ENCODE assay signal across 8 mouse cellular contexts in the genomic region with DNA sequence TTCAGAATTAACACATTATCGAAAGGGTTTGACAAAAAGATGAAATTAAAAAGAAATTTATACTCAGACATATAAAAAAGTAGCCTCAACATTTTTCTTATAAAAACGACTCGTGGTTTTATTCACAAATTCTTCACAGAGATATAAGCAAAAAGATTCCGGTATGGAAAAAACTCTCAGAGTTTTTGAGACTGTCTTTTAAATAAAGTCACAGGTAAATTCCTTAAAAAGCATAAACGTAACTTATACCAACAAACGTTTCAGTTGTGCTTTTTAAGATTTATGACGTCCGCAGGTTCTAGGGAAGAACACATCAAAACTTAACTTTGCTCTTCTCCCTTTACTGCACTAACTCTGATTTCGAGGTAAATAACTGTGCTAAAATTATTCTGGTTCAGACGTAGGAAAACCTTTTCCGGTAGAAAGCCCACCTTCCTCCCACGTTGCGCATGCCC. TPM values are rescaled to one million over a fixed set of nuclear protein-coding genes. Genes with fewer than 3 reads are reported as not detected.
A peak's percentile ranks its signal among the peaks of the same experiment; 100 is the strongest.
DNase-seq lines count a peak whose midpoint lies in the region; ATAC-seq and TF ChIP-seq lines count a peak whose summit lies in the region.

No protein-coding gene starts in this region.

- no peak for TF ChIP-seq CTCF in liver, adult 2 months (IDR thresholded peaks at IDR 0.05; ENCODE audit: low read depth, low read length)

- H3K9ac ChIP-seq in liver, adult 2 months (ENCODE audit: low read depth, low read length) = peak overlapping the region; percentile 57
- no peak overlapping the region for H3K9ac ChIP-seq in embryonic facial prominence, embryonic 13.5 days
- H3K9ac ChIP-seq in intestine, embryonic 15.5 days = peak overlapping the region; percentile 90; the same call in 1 of the 2 replicates
- peak overlapping the region; percentile 83; the same call in 1 of the 2 replicates for H3K9ac ChIP-seq in neural tube, embryonic 12.5 days

- no peaks in the 10 kb centered on the region for H3K27me3 ChIP-seq in liver, adult 2 months (ENCODE audit: control insufficient read depth, insufficient read depth, low read length)
- H3K27me3 ChIP-seq in embryonic facial prominence, embryonic 13.5 days = peaks cover 12% of the 10 kb centered on the region; the same call in 1 of the 2 replicates
- no peaks in the 10 kb centered on the region for H3K27me3 ChIP-seq in intestine, embryonic 15.5 days (replicated peaks)
- H3K27me3 ChIP-seq in neural tube, embryonic 12.5 days (replicated peaks) = peaks cover 4% of the 10 kb centered on the region; the same call in 1 of the 2 replicates

- no peak for ATAC-seq in embryonic facial prominence, embryonic 13.5 days (ENCODE audit: insufficient number of reproducible peaks, insufficient read depth, low FRiP score, low TSS enrichment, low read depth)
- no peak for ATAC-seq in intestine, embryonic 15.5 days
- no peak for ATAC-seq in neural tube, embryonic 12.5 days (ENCODE audit: low FRiP score, low read depth)

- H3K27ac ChIP-seq in liver, adult 2 months (replicated peaks; ENCODE audit: insufficient read depth, low read depth, low read length) = peak overlapping the region; percentile 95
- peak overlapping the region; percentile 97 for H3K27ac ChIP-seq in embryonic facial prominence, embryonic 13.5 days
- H3K27ac ChIP-seq in intestine, embryonic 15.5 days = peak overlapping the region; percentile 93
- peak overlapping the region; percentile 91 for H3K27ac ChIP-seq in neural tube, embryonic 12.5 days

- peaks cover 4% of the 10 kb centered on the region; the same call in 1 of the 2 replicates for H3K4me1 ChIP-seq in liver, adult 2 months (ENCODE audit: control insufficient read depth, insufficient read depth, low read length)
- peaks cover 22% of the 10 kb centered on the region for H3K4me1 ChIP-seq in embryonic facial prominence, embryonic 13.5 days
- H3K4me1 ChIP-seq in intestine, embryonic 15.5 days (replicated peaks) = peaks cover 9% of the 10 kb centered on the region
- peaks cover 16% of the 10 kb centered on the region for H3K4me1 ChIP-seq in neural tube, embryonic 12.5 days

- H3K36me3 ChIP-seq in liver, adult 2 months (ENCODE audit: control insufficient read depth, insufficient read depth, low read length) = peaks cover 3% of the 10 kb centered on the region; the same call in 1 of the 2 replicates
- peaks cover 17% of the 10 kb centered on the region for H3K36me3 ChIP-seq in embryonic facial prominence, embryonic 13.5 days
- H3K36me3 ChIP-seq in intestine, embryonic 15.5 days = no peaks in the 10 kb centered on the region
- H3K36me3 ChIP-seq in neural tube, embryonic 12.5 days = peaks cover 10% of the 10 kb centered on the region

- H3K4me2 ChIP-seq in embryonic facial prominence, embryonic 13.5 days = peak overlapping the region; percentile 85
- H3K4me2 ChIP-seq in intestine, embryonic 15.5 days (replicated peaks) = peak overlapping the region; percentile 79
- peak overlapping the region; percentile 78 for H3K4me2 ChIP-seq in neural tube, embryonic 12.5 days (replicated peaks)

- no peaks in the 10 kb centered on the region for H3K9me3 ChIP-seq in embryonic facial prominence, embryonic 13.5 days
- no peaks in the 10 kb centered on the region for H3K9me3 ChIP-seq in intestine, embryonic 15.5 days
- no peaks in the 10 kb centered on the region for H3K9me3 ChIP-seq in neural tube, embryonic 12.5 days

- TF ChIP-seq POLR2A in liver, adult 2 months (IDR thresholded peaks at IDR 0.05; ENCODE audit: extremely low read depth, insufficient read depth, low read length) = no peak

- WGBS in liver, adult 2 months = under 1% methylated on average over 13 of the region's 13 CpGs
- WGBS in embryonic facial prominence, embryonic 13.5 days = 1% methylated on average over 13 of the region's 13 CpGs
- under 1% methylated on average over 13 of the region's 13 CpGs for WGBS in intestine, embryonic 15.5 days
- WGBS in neural tube, embryonic 12.5 days = 1% methylated on average over 13 of the region's 13 CpGs

- peaks cover 6% of the 10 kb centered on the region; the same call in 1 of the 2 replicates for H3K79me2 ChIP-seq in liver, adult 2 months (ENCODE audit: control insufficient read depth, insufficient read depth, low read length)

- peak overlapping the region; percentile 89 for H3K4me3 ChIP-seq in liver, adult 2 months (ENCODE audit: insufficient read depth, low read depth, low read length)
- H3K4me3 ChIP-seq in embryonic facial prominence, embryonic 13.5 days = peak overlapping the region; percentile 88
- peak overlapping the region; percentile 83 for H3K4me3 ChIP-seq in intestine, embryonic 15.5 days (replicated peaks)
- H3K4me3 ChIP-seq in neural tube, embryonic 12.5 days = peak overlapping the region; percentile 89

- no peak for DNase-seq in liver, adult 2 months (ENCODE audit: extremely low read depth, low read depth, low spot score)
- DNase-seq in liver = no peak
- no peak for DNase-seq in urinary bladder, postnatal 25 days (ENCODE audit: low spot score)
- DNase-seq in thymus, adult 18-20 months = no peak
- no peak for DNase-seq in adrenal gland, postnatal 10 days

RNA-seq across cellular contexts. Expression of a gene that starts 0.2 kb away (rescaled TPM):
- total RNA-seq in liver, adult 2 months (2014; rRNA removed) = 8.8 and 10.5 TPM in 2 replicates
- 3.3 and 5.1 TPM in 2 replicates for polyA plus RNA-seq in liver, adult 2 months (2012; rRNA removed)
- 33.2 and 35.6 TPM in 2 replicates for polyA plus RNA-seq in embryonic facial prominence, embryonic 13.5 days (2015; fragmentation: Nextera tagmentation; extraction: Ambion mirVana)
- polyA plus RNA-seq in intestine, embryonic 15.5 days (2015; fragmentation: Nextera tagmentation; extraction: Ambion mirVana) = 24.0 and 24.3 TPM in 2 replicates
- polyA plus RNA-seq in neural tube, embryonic 12.5 days (2016; fragmentation: Nextera tagmentation; extraction: Ambion mirVana) = 34.6 and 38.8 TPM in 2 replicates
- total RNA-seq in adrenal gland, postnatal 10 days (2021) = 10 to 100 TPM; 17.4 to 23.7 TPM

RNA-seq across cellular contexts. Expression of a gene that starts 1.9 kb away (rescaled TPM):
- total RNA-seq in liver, adult 2 months (2014; rRNA removed) = 0.07 TPM in 1 of 2 replicates, not detected in the other
- 0.04 TPM in 1 of 2 replicates, not detected in the other for polyA plus RNA-seq in liver, adult 2 months (2012; rRNA removed)
- 0.10 TPM in 1 of 2 replicates, not detected in the other for polyA plus RNA-seq in embryonic facial prominence, embryonic 13.5 days (2015; fragmentation: Nextera tagmentation; extraction: Ambion mirVana)
- 0.16 and 0.35 TPM in 2 replicates for polyA plus RNA-seq in intestine, embryonic 15.5 days (2015; fragmentation: Nextera tagmentation; extraction: Ambion mirVana)
- polyA plus RNA-seq in neural tube, embryonic 12.5 days (2016; fragmentation: Nextera tagmentation; extraction: Ambion mirVana) = 0.19 TPM in 1 of 2 replicates, not detected in the other
- total RNA-seq in adrenal gland, postnatal 10 days (2021) = not detected

RNA-seq across cellular contexts. Expression of a gene that starts 42.7 kb away (rescaled TPM):
- total RNA-seq in liver, adult 2 months (2014; rRNA removed) = not detected in 2 replicates
- polyA plus RNA-seq in liver, adult 2 months (2012; rRNA removed) = not detected in 2 replicates
- not detected in 2 replicates for polyA plus RNA-seq in embryonic facial prominence, embryonic 13.5 days (2015; fragmentation: Nextera tagmentation; extraction: Ambion mirVana)
- polyA plus RNA-seq in intestine, embryonic 15.5 days (2015; fragmentation: Nextera tagmentation; extraction: Ambion mirVana) = not detected in 2 replicates
- polyA plus RNA-seq in neural tube, embryonic 12.5 days (2016; fragmentation: Nextera tagmentation; extraction: Ambion mirVana) = not detected in 2 replicates
- total RNA-seq in adrenal gland, postnatal 10 days (2021) = not detected

RNA-seq across cellular contexts. Expression of a gene that starts 46.0 kb away (rescaled TPM):
- total RNA-seq in liver, adult 2 months (2014; rRNA removed) = 0.09 TPM in 1 of 2 replicates, not detected in the other
- not detected in 2 replicates for polyA plus RNA-seq in liver, adult 2 months (2012; rRNA removed)
- 1.3 and 1.4 TPM in 2 replicates for polyA plus RNA-seq in embryonic facial prominence, embryonic 13.5 days (2015; fragmentation: Nextera tagmentation; extraction: Ambion mirVana)
- 0.40 and 0.48 TPM in 2 replicates for polyA plus RNA-seq in intestine, embryonic 15.5 days (2015; fragmentation: Nextera tagmentation; extraction: Ambion mirVana)
- polyA plus RNA-seq in neural tube, embryonic 12.5 days (2016; fragmentation: Nextera tagmentation; extraction: Ambion mirVana) = 0.92 and 1.6 TPM in 2 replicates
- total RNA-seq in adrenal gland, postnatal 10 days (2021) = under 1 TPM in 1 of 2 experiments, not detected in 1; 0.15 TPM

RNA-seq across cellular contexts. Expression of a gene that starts 53.8 kb away (rescaled TPM):
- 1.4 and 3.0 TPM in 2 replicates for total RNA-seq in liver, adult 2 months (2014; rRNA removed)
- 0.26 and 0.39 TPM in 2 replicates for polyA plus RNA-seq in liver, adult 2 months (2012; rRNA removed)
- polyA plus RNA-seq in embryonic facial prominence, embryonic 13.5 days (2015; fragmentation: Nextera tagmentation; extraction: Ambion mirVana) = 10.3 and 15.5 TPM in 2 replicates
- polyA plus RNA-seq in intestine, embryonic 15.5 days (2015; fragmentation: Nextera tagmentation; extraction: Ambion mirVana) = 11.6 and 13.1 TPM in 2 replicates
- 16.1 and 18.4 TPM in 2 replicates for polyA plus RNA-seq in neural tube, embryonic 12.5 days (2016; fragmentation: Nextera tagmentation; extraction: Ambion mirVana)
- 10 to 100 TPM; 14.9 to 20.3 TPM for total RNA-seq in adrenal gland, postnatal 10 days (2021)
